Mouse (Mus musculus): Measurements from ENCODE around the gene Gpr39. TPM values are rescaled to one million over a fixed set of nuclear protein-coding genes. Genes with fewer than 3 reads are reported as not detected.
"Not testable (repeated sequence)": the region's sequence is repeated elsewhere in the genome, so short reads cannot be mapped to it uniquely, and the experiment has no call there.

Gpr39 gene
- 7.9 and 11.8 TPM in 2 replicates for polyA plus RNA-seq (2015; fragmentation: Nextera tagmentation; extraction: Ambion mirVana)

DNA sequence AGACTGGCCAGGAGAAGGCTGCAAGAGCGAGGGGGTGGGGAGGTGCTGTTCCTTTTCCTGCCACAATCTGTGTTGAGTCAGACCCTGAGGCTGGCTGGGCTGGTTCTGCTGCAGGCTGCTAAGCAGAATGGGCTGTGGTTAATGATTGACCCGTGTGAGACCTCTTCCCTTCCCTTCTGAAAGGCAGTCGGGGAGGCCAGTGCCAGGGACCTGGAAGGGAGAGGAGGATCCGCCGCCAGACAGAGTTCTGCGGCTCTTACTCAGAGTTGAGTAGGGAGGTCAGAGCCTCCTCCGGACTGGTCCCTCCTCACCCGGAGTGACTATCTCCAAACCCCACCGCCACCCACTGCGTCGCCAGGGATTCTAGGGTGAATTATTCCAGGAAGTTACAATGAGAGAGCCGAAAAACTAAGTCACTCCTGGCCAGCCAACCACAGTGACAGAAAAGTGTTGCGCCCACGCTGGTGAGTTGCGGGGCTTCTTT, at the start of gene Gpr39:
Gene Gpr39 (plus strand): TSS at position 206 of the 484 bp plus-strand sequence.
- no peaks in the 10 kb centered on the region for H3K9me3 ChIP-seq (replicated peaks; ENCODE audit: control insufficient read depth, low read length)
- peaks cover 7% of the 10 kb centered on the region; the same call in 1 of the 2 replicates for H3K4me1 ChIP-seq (ENCODE audit: control insufficient read depth, insufficient read depth, low read length)
- peak within 1 kb of the TSS; percentile 47 for H3K4me3 ChIP-seq (replicated peaks; ENCODE audit: low read length)
- peak within 1 kb of the TSS; percentile 34 for H3K9ac ChIP-seq (ENCODE audit: low read length)
- peak within 1 kb of the TSS; percentile 48 for H3K4me2 ChIP-seq (ENCODE audit: low read depth, low read length)
- WGBS = 30% methylated on average over 15 of the region's 15 CpGs
- H3K27ac ChIP-seq (ENCODE audit: low read length) = peak within 1 kb of the TSS; percentile 86
- peak; percentile 97 for ATAC-seq (ENCODE audit: insufficient read depth, low FRiP score)
- H3K36me3 ChIP-seq (ENCODE audit: control insufficient read depth, insufficient read depth, low read length) = no peaks in the 10 kb centered on the region
- H3K27me3 ChIP-seq (ENCODE audit: control insufficient read depth, insufficient read depth, low read length) = no peaks in the 10 kb centered on the region

GRCm38 (mm10) chr1:125639501-125640253, 37.1 kb upstream of the Gpr39 start:
- no peak overlapping the region for H3K9ac ChIP-seq (ENCODE audit: low read length)
- no peak overlapping the region for H3K4me3 ChIP-seq (replicated peaks; ENCODE audit: low read length)
- H3K27me3 ChIP-seq (ENCODE audit: control insufficient read depth, insufficient read depth, low read length) = no peaks in the 10 kb centered on the region
- ATAC-seq (ENCODE audit: insufficient read depth, low FRiP score) = no peak
- H3K4me1 ChIP-seq (ENCODE audit: control insufficient read depth, insufficient read depth, low read length) = no peaks in the 10 kb centered on the region
- WGBS = 85% methylated on average over 8 of the region's 8 CpGs
- no peak overlapping the region for H3K27ac ChIP-seq (ENCODE audit: low read length)
- H3K36me3 ChIP-seq (ENCODE audit: control insufficient read depth, insufficient read depth, low read length) = no peaks in the 10 kb centered on the region
- H3K4me2 ChIP-seq (ENCODE audit: low read depth, low read length) = no peak overlapping the region
- H3K9me3 ChIP-seq (replicated peaks; ENCODE audit: control insufficient read depth, low read length) = no peaks in the 10 kb centered on the region

DNA sequence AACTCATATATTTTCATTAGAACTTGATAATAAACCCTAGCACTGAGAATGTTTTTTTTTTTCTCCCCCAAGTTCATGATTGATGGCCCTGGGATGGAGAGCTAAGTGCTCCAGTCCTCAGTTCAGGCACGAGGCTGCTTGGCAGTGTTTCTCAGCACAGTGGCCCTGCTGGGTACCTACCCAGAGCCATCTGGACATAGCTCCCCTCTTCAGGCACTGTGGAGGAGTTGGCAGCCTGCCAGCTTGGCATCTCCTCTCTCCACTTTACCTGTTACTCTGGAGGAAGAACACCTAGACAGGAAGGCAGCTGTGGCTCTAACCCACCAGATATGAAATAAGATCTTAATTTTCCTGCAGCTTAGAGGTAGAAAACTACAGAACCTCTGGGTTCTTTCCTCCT, 33.2 kb upstream of the Gpr39 start:
- Histone ChIP-seq H3K9me3 (replicated peaks; ENCODE audit: control insufficient read depth, low read length) (no peaks in the 10 kb centered on the region), H3K27ac (ENCODE audit: low read length) (no peak overlapping the region), H3K36me3 (ENCODE audit: control insufficient read depth, insufficient read depth, low read length) (no peaks in the 10 kb centered on the region), H3K9ac (ENCODE audit: low read length) (no peak overlapping the region), H3K27me3 (ENCODE audit: control insufficient read depth, insufficient read depth, low read length) (no peaks in the 10 kb centered on the region), H3K4me3 (replicated peaks; ENCODE audit: low read length) (no peak overlapping the region), H3K4me1 (ENCODE audit: control insufficient read depth, insufficient read depth, low read length) (no peaks in the 10 kb centered on the region), H3K4me2 (ENCODE audit: low read depth, low read length) (no peak overlapping the region)
- 13% methylated on average over 1 of the region's 1 CpGs for WGBS
- ATAC-seq (ENCODE audit: insufficient read depth, low FRiP score) = no peak

GRCm38 (mm10) chr1:125646816-125647215, 30.0 kb upstream of the Gpr39 start:
- not testable (repeated sequence) for H3K36me3 ChIP-seq (ENCODE audit: control insufficient read depth, insufficient read depth, low read length); H3K4me3 ChIP-seq (replicated peaks; ENCODE audit: low read length); H3K27me3 ChIP-seq (ENCODE audit: control insufficient read depth, insufficient read depth, low read length); H3K4me1 ChIP-seq (ENCODE audit: control insufficient read depth, insufficient read depth, low read length); H3K27ac ChIP-seq (ENCODE audit: low read length); ATAC-seq (ENCODE audit: insufficient read depth, low FRiP score); H3K4me2 ChIP-seq (ENCODE audit: low read depth, low read length); H3K9me3 ChIP-seq (replicated peaks; ENCODE audit: control insufficient read depth, low read length); H3K9ac ChIP-seq (ENCODE audit: low read length)
- 90% methylated on average over 2 of the region's 2 CpGs for WGBS

DNA sequence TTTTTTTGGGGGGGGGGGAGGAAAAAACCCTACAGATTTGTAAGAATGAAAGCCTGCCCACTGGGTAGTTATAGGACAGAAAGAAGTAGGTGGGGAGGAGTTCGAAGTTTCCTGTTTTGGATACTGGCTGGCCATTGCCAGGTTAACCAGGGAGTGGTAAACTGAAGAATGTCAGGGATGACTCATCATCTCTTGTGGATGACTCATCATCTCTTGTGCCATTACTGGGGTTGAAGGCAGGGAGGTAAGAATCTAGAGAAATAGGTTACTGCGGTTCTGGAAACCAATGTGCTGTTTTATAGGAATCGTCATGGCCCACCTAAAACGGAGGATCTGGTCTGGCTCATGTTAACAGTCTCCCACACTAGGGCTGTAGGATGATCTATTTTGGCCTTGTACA, 28.8 kb upstream of the Gpr39 start:
- Histone ChIP-seq H3K27me3 (ENCODE audit: control insufficient read depth, insufficient read depth, low read length) (no peaks in the 10 kb centered on the region), H3K9me3 (replicated peaks; ENCODE audit: control insufficient read depth, low read length) (no peaks in the 10 kb centered on the region), H3K36me3 (ENCODE audit: control insufficient read depth, insufficient read depth, low read length) (no peaks in the 10 kb centered on the region), H3K4me1 (ENCODE audit: control insufficient read depth, insufficient read depth, low read length) (no peaks in the 10 kb centered on the region), H3K27ac (ENCODE audit: low read length) (no peak overlapping the region), H3K9ac (ENCODE audit: low read length) (no peak overlapping the region), H3K4me2 (ENCODE audit: low read depth, low read length) (no peak overlapping the region), H3K4me3 (replicated peaks; ENCODE audit: low read length) (no peak overlapping the region)
- ATAC-seq (ENCODE audit: insufficient read depth, low FRiP score) = no peak
- WGBS = 91% methylated on average over 4 of the region's 4 CpGs

DNA sequence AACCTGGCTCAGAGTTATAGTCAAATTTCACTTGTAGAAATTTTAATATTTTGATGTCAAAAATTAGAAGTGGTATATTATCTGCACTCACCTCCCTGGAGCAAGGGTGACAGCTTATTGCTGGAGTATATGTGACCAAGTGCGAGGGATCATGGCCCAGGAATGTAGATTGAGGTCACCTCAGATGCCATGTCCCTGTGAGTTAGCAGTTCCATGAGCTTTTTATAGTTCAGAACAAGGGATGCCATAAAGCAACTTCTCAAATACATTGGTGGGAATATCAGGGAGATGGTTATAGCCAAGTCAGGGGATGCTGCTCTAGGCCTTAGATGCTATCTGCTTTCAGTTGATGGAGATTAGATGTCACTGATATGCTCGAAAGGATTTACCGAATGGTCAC, 27.7 kb upstream of the Gpr39 start:
- H3K4me3 ChIP-seq (replicated peaks; ENCODE audit: low read length) = no peak overlapping the region
- no peak overlapping the region for H3K27ac ChIP-seq (ENCODE audit: low read length)
- no peaks in the 10 kb centered on the region for H3K27me3 ChIP-seq (ENCODE audit: control insufficient read depth, insufficient read depth, low read length)
- WGBS = 85% methylated on average over 3 of the region's 3 CpGs
- H3K36me3 ChIP-seq (ENCODE audit: control insufficient read depth, insufficient read depth, low read length) = no peaks in the 10 kb centered on the region
- H3K4me2 ChIP-seq (ENCODE audit: low read depth, low read length) = no peak overlapping the region
- ATAC-seq (ENCODE audit: insufficient read depth, low FRiP score) = no peak
- H3K4me1 ChIP-seq (ENCODE audit: control insufficient read depth, insufficient read depth, low read length) = no peaks in the 10 kb centered on the region
- H3K9ac ChIP-seq (ENCODE audit: low read length) = no peak overlapping the region
- no peaks in the 10 kb centered on the region for H3K9me3 ChIP-seq (replicated peaks; ENCODE audit: control insufficient read depth, low read length)

GRCm38 (mm10) chr1:125652836-125653594, 23.8 kb upstream of the Gpr39 start:
- WGBS = 57% methylated on average over 1 of the region's 1 CpGs
- ATAC-seq (ENCODE audit: insufficient read depth, low FRiP score) = no peak
- no peak overlapping the region for H3K4me3 ChIP-seq (replicated peaks; ENCODE audit: low read length)
- H3K27ac ChIP-seq (ENCODE audit: low read length) = no peak overlapping the region
- H3K9ac ChIP-seq (ENCODE audit: low read length) = no peak overlapping the region
- H3K4me1 ChIP-seq (ENCODE audit: control insufficient read depth, insufficient read depth, low read length) = no peaks in the 10 kb centered on the region
- H3K9me3 ChIP-seq (replicated peaks; ENCODE audit: control insufficient read depth, low read length) = no peaks in the 10 kb centered on the region
- H3K4me2 ChIP-seq (ENCODE audit: low read depth, low read length) = no peak overlapping the region
- H3K36me3 ChIP-seq (ENCODE audit: control insufficient read depth, insufficient read depth, low read length) = no peaks in the 10 kb centered on the region
- H3K27me3 ChIP-seq (ENCODE audit: control insufficient read depth, insufficient read depth, low read length) = no peaks in the 10 kb centered on the region

DNA sequence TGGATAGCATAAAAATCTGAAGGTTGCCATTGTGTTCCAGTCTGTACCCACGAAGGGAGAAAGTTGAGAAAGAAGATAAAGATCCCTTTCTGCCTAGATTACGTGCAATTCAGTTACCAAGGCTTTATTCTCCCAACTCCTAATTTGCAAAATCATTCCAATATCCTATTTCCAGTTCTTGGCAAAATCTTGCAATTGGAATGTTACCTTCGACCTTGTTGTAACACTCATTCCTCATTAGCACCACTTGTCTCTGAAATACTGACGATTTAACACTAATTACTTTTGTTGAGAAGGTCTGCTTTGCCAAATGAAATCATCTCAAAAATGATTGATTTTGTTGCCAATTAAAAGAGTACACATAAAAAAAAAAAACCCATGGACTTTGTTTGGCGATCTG, 19.4 kb upstream of the Gpr39 start:
- no peak overlapping the region for H3K9ac ChIP-seq (ENCODE audit: low read length)
- no peak overlapping the region for H3K4me2 ChIP-seq (ENCODE audit: low read depth, low read length)
- H3K9me3 ChIP-seq (replicated peaks; ENCODE audit: control insufficient read depth, low read length) = no peaks in the 10 kb centered on the region
- H3K27me3 ChIP-seq (ENCODE audit: control insufficient read depth, insufficient read depth, low read length) = no peaks in the 10 kb centered on the region
- H3K4me1 ChIP-seq (ENCODE audit: control insufficient read depth, insufficient read depth, low read length) = no peaks in the 10 kb centered on the region
- H3K4me3 ChIP-seq (replicated peaks; ENCODE audit: low read length) = no peak overlapping the region
- no peaks in the 10 kb centered on the region for H3K36me3 ChIP-seq (ENCODE audit: control insufficient read depth, insufficient read depth, low read length)
- WGBS = 75% methylated on average over 5 of the region's 5 CpGs
- no peak for ATAC-seq (ENCODE audit: insufficient read depth, low FRiP score)
- H3K27ac ChIP-seq (ENCODE audit: low read length) = no peak overlapping the region

DNA sequence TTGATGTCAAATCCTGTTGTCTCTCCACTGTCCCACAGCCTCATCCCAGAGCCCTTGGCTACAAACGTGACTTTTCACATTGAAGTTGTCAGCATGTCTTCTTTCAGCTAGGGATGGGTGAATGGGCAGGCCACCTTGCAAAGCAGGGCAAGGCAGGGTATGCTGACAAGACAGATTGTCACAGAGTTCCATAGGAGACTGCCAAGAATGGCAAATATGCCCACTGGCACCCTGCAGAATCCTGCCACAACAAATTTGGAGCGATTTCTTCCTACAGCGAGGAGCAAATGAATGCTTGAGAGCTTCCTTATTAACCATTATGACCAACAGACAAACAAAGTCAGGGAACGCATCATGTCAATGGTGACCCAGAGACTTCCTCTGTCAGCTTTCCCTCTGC, 16.6 kb upstream of the Gpr39 start:
- H3K4me2 ChIP-seq (ENCODE audit: low read depth, low read length) = no peak overlapping the region
- ATAC-seq (ENCODE audit: insufficient read depth, low FRiP score) = no peak
- H3K9ac ChIP-seq (ENCODE audit: low read length) = no peak overlapping the region
- no peaks in the 10 kb centered on the region for H3K36me3 ChIP-seq (ENCODE audit: control insufficient read depth, insufficient read depth, low read length)
- H3K9me3 ChIP-seq (replicated peaks; ENCODE audit: control insufficient read depth, low read length) = no peaks in the 10 kb centered on the region
- no peak overlapping the region for H3K27ac ChIP-seq (ENCODE audit: low read length)
- WGBS = 95% methylated on average over 4 of the region's 4 CpGs
- H3K4me1 ChIP-seq (ENCODE audit: control insufficient read depth, insufficient read depth, low read length) = no peaks in the 10 kb centered on the region
- H3K27me3 ChIP-seq (ENCODE audit: control insufficient read depth, insufficient read depth, low read length) = no peaks in the 10 kb centered on the region
- H3K4me3 ChIP-seq (replicated peaks; ENCODE audit: low read length) = no peak overlapping the region
